Mouse (Mus musculus): ENCODE measurements around the gene Coq4.

Gene Coq4

GRCm38 (mm10) chr2:29792772-29793487, 5.6 kb downstream of the Coq4 start:
- no peak for DNase-seq (ENCODE audit: low spot score in 2 of 2)

- peak; percentile 95 to 96 for DNase-seq (ENCODE audit: low spot score in 2 of 2)
Measured at GRCm38 (mm10) chr2:29802075-29802826, 15.0 kb downstream of the Coq4 start, which contains the start of gene Slc27a4. Slc27a4 (plus strand) TSS chr2:29802634.

- DNase-seq (ENCODE audit: low spot score in 2 of 2): no peak
Measured at GRCm38 (mm10) chr2:29802827-29803201, 15.5 kb downstream of the Coq4 start.

- no peak for DNase-seq (ENCODE audit: low spot score in 2 of 2)
Measured at GRCm38 (mm10) chr2:29803400-29803831, 16.1 kb downstream of the Coq4 start.

GRCm38 (mm10) chr2:29815678-29816371, 28.5 kb downstream of the Coq4 start:
- no peak for DNase-seq (ENCODE audit: low spot score in 2 of 2)

- DNase-seq (ENCODE audit: low spot score in 2 of 2): peak; percentile 90 to 92
Measured at GRCm38 (mm10) chr2:29817426-29818232, 30.3 kb downstream of the Coq4 start.

- no peak for DNase-seq (ENCODE audit: low spot score in 2 of 2)
Measured at GRCm38 (mm10) chr2:29819363-29819762, 32.1 kb downstream of the Coq4 start.

DNA sequence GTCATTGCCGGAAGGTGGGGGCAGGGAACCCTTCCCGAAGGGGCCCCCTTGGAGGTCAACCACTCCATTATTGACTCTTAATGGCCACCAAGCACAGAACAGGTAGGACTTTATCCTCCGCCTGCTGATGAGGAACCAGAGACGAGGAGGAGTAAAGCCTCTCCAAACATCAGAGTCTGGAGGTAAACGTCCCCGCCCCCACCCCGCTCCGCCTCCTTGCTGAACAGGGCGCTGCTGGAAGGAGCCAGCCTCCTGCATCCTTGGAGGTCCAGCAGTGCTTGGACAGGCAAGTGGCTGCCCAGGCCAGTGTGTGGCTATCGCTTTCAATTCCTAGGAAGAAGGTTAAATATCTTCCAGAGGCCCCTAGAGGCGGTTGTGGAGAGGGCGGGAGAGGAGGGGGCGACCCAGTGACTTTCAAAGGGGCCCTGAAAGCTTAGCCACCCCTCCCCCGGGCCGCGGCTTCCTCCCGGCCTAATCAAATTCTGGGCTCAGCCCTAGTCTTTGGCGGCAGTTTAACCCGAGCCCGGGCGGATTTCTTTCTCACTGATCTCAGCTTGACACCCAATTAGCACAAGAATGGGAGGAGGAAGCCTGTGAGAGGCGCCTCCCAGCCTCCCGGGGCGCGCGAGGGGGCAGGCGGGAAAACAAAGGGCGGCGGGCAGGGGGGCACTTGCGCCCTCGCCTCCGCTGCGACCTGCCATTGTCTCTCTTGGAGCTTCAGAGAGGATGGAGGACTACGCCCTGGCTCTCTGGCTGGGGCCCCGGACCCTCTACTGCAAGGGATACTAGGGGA, 32.9 kb downstream of the Coq4 start, which contains the start of gene Urm1:
Urm1 (plus strand) TSS at position 51 of the 793 bp plus-strand sequence.
- peak in 1 of 2 experiments; percentile 67 for DNase-seq (ENCODE audit: low spot score in 2 of 2)

GRCm38 (mm10) chr2:29826318-29826925, 39.1 kb downstream of the Coq4 start:
- DNase-seq (ENCODE audit: low spot score in 2 of 2): no peak

GRCm38 (mm10) chr2:29826926-29827708, 39.8 kb downstream of the Coq4 start:
- peak; percentile 75 to 92 for DNase-seq (ENCODE audit: low spot score in 2 of 2)

- DNase-seq (ENCODE audit: low spot score in 2 of 2): no peak
Measured at GRCm38 (mm10) chr2:29827709-29828024, 40.4 kb downstream of the Coq4 start.

DNA sequence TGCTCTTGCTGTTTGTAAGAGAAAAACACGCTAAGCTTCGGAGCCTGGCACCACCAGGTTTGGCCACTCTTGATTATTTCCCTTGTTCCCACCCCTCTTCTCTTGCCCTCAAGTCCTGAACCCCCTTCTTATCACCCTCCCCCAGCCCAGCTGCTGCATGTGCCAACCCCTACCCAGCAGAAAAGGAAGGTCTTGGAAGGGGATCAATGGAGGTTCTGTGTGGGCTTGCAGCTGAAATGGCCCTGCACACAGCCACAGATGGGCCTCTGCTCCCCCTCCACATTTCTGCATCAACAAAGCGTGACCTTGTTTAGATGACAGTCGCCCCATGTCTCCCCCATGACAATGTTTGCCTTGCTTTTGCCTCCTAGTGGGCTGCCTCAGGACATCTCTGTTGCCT, 43.8 kb downstream of the Coq4 start:
- no peak for DNase-seq (ENCODE audit: low spot score in 2 of 2)

DNA sequence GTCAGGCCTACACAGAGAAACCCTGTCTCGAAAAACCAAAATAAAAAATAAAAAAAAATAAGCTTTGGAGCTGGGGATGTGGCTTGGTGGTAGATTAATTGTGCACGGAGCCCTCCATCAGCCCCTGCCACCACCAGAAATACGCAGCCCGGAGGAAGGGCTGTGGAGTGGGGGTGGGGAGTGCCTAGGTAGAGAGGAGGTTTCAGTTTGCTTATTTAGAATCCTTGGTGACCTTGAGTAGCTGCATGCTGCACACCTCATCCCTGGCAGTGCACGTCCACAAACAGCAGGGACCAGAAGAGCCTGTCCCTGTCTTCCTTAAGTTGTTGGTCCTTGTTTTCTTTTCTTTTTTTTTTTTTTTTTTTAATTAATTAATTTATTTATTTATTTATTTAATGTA, 46.5 kb downstream of the Coq4 start:
- no peak for DNase-seq (ENCODE audit: low spot score in 2 of 2)

GRCm38 (mm10) chr2:29835391-29835899, 48.2 kb downstream of the Coq4 start:
- no peak for DNase-seq (ENCODE audit: low spot score in 2 of 2)

- DNase-seq (ENCODE audit: low spot score in 2 of 2): no peak
Measured at GRCm38 (mm10) chr2:29839460-29839859, 52.2 kb downstream of the Coq4 start.

DNA sequence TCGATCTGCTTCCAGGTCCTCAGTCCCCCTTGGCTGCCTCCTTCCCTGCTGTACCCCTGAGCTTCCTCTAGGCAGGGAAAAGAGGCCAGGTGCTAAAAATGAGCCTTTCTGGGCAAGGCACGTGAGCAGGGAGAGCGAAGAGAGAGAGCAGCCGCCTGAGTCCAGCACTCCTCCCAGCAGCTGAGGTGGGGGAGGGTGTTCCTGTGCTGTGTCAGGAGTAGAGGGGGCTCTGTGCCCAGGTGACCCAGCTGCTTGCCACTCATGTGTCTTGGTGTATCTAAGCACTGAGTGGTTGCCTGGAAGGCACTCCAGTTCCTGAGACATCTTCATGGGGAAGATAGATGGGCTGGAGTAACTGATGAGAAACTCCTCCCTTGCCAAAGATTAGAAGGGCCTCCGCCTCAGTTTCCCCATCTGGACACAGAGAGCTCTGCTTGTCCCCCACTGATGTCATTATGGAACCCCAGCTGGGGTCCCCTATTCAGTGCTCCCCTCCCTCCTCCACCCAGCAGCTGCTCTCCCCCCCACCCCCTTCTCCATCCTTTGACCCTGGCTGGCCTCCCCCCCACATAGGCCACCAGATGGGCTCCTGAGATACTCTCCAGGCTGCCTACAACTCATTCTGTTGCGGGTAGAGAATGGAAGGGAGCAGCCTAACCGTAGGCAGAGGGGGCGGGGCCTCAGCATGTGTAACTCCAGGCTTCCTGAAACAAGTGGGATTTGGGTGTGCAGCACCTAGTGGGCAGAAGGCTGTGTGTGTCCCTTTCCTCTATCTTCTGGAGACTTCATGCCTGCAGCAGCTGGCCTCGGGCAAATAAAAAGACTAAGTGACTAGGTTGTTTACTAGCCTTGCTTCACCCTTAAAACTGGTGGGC, 56.2 kb downstream of the Coq4 start:
- DNase-seq (ENCODE audit: low spot score in 2 of 2): no peak

GRCm38 (mm10) chr2:29844115-29844514, 56.8 kb downstream of the Coq4 start:
- DNase-seq (ENCODE audit: low spot score in 2 of 2): no peak

DNA sequence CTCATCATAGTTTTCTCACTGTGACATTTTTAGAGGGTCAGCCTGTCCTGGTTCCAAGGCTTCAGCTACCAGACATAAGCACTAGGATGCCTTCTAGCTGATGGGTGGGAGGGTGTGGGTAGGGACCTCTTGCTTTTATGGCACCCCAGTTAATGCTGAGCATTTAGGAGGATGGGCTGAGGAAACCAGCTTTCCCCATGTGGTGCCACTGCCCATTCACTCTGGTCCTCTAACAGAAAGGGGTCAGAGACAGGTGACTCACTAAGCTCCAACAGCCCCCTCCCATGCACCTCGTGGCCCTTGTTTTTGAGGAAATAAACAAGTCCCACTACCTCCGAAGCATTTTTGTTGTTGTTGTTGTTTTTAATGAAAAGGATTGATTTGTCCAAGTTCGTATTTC, 57.4 kb downstream of the Coq4 start:
- no peak for DNase-seq (ENCODE audit: low spot score in 2 of 2)

Measured in cerebellum, postnatal 4 days (tissue).